Mouse (Mus musculus): ENCODE results near the gene Fhl2. TPM values are rescaled to one million over a fixed set of nuclear protein-coding genes. Genes with fewer than 3 reads are reported as not detected.

Fhl2 gene
- polyA plus RNA-seq, 1 experiment from 2014 or later: 3.5 TPM

DNA sequence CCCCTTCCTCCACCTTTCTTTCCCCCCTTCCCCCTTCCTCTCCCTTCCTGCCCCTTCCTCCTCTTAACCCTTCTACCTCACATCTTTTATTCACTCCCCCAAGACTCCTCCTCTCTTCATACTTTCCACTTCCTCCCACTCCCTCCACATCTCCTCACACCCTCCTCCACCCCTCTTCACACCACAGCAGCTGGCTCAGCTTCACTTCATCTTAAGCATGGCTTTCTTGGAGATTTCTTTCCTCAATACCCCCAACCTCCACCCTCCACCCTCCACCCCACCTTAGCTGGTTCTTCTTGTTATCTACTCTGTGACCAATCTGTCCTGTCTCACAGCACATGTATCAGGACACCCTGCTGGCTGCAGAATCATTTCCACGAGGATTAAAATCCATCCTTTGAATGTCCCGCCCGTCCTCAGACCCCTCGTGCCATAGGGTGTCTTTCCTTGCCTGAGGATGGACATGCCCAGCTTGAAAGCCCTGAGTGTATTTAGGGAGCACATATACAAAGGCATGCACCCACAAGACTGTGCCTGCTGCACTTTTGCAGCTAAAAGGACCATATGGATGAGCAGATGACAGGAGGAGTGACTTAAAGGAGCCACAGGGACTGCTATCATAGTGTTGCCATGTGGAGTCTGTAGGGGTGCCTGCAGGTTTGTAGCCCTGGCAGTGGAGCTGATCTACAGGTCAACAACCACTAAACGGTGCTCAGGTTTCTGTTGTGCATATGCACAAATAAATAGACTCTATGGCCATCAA lies 66.4 kb downstream of the Fhl2 start:
- ATAC-seq (ENCODE audit: low read depth) (no peak), DNase-seq (no peak)
- Histone ChIP-seq H3K9ac (no peak overlapping the region), H3K4me2 (no peak overlapping the region), H3K4me3 (replicated peaks) (no peak overlapping the region), H3K27ac (no peak overlapping the region), H3K27me3 (no peaks in the 10 kb centered on the region), H3K36me3 (no peaks in the 10 kb centered on the region), H3K9me3 (replicated peaks) (no peaks in the 10 kb centered on the region), H3K4me1 (replicated peaks) (no peaks in the 10 kb centered on the region)
- WGBS (ENCODE audit: insufficient replicate concordance): 59% methylated on average over 5 of the region's 5 CpGs

DNA sequence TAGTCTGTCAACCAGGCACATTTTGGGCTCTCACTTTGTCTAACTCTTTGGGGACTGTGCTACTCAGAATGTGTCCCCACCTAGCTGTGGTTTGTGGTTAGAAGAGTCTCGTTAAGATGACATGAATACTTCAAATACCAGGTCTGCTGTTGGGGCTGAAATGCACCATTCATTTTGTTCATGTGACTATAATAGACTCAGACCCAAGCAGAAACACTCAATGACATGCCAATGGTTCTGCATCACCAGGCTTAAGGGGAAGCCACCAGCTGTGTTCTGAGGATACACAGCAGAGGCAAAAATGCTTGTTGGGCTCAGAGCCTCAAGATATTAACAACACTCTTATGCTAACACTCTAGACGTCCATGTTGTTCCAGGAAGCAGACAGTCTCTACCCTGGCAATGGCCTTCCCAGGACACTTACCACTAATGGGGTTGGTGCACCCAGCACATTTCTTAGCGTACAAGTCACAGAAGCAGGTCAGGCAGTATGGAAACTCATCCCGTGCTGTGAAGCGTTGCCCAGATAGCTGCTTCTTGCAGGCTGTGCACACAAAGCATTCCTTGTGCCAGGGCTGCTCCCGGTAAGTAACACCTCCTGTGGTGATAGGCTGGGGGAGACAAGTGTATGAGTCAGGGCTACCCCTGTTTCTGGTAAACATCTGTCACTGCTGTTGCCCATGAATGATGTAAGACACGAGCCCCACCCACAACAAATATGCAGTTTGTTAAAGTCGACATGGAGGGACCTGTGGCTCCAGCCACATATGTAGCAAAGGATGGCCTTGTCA lies 68.8 kb downstream of the Fhl2 start:
- 50% methylated on average over 8 of the region's 8 CpGs for WGBS (ENCODE audit: insufficient replicate concordance)
- Histone ChIP-seq H3K36me3 (no peaks in the 10 kb centered on the region), H3K27me3 (no peaks in the 10 kb centered on the region), H3K4me2 (no peak overlapping the region), H3K9me3 (replicated peaks) (no peaks in the 10 kb centered on the region), H3K4me3 (replicated peaks) (no peak overlapping the region), H3K9ac (no peak overlapping the region), H3K4me1 (replicated peaks) (no peaks in the 10 kb centered on the region), H3K27ac (no peak overlapping the region)
- ATAC-seq (ENCODE audit: low read depth) (no peak), DNase-seq (no peak)

GRCm38 (mm10) chr1:43127196-43127595 lies 69.6 kb downstream of the Fhl2 start:
- Histone ChIP-seq H3K4me3 (replicated peaks) (no peak overlapping the region), H3K9me3 (replicated peaks) (no peaks in the 10 kb centered on the region), H3K4me2 (no peak overlapping the region), H3K27me3 (no peaks in the 10 kb centered on the region), H3K9ac (no peak overlapping the region), H3K4me1 (replicated peaks) (no peaks in the 10 kb centered on the region), H3K27ac (no peak overlapping the region), H3K36me3 (no peaks in the 10 kb centered on the region)
- ATAC-seq (ENCODE audit: low read depth): no peak
- DNase-seq: no peak

DNA sequence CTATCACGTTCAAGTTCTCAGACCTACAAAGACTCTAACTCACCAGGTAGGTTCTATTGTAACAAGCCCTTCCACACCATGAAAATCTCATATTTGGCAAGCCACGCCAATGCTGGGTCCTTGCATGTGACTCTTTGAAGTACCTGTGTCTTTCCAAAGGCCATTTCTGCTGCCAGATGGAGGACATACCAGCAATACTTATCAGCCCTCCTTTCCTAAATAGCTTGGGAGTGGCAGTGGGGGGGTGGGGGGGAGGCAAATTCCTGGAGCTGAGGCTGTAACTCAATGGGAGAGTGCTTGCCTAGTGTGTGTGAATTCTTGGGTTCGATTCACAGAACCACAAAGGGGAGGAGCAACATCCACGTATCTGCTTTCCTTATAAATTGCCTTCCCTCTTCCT lies 72.1 kb downstream of the Fhl2 start:
- 58% methylated on average over 4 of the region's 4 CpGs for WGBS (ENCODE audit: insufficient replicate concordance)

GRCm38 (mm10) chr1:43122616-43123015 lies 74.2 kb downstream of the Fhl2 start:
- H3K4me2 ChIP-seq: no peak overlapping the region
- no peak overlapping the region for H3K9ac ChIP-seq
- DNase-seq (no peak), ATAC-seq (ENCODE audit: low read depth) (no peak)
- H3K27ac ChIP-seq: no peak overlapping the region
- H3K9me3 ChIP-seq (replicated peaks): no peaks in the 10 kb centered on the region
- no peaks in the 10 kb centered on the region for H3K4me1 ChIP-seq (replicated peaks)
- peaks cover 11% of the 10 kb centered on the region for H3K36me3 ChIP-seq
- WGBS (ENCODE audit: insufficient replicate concordance): 77% methylated on average over 2 of the region's 2 CpGs
- H3K27me3 ChIP-seq: no peaks in the 10 kb centered on the region
- H3K4me3 ChIP-seq (replicated peaks): no peak overlapping the region

More for the DNA sequence above, 72.1 kb downstream of the Fhl2 start:
- Histone ChIP-seq H3K4me2 (no peak overlapping the region), H3K4me1 (replicated peaks) (no peaks in the 10 kb centered on the region), H3K9ac (no peak overlapping the region), H3K4me3 (replicated peaks) (no peak overlapping the region), H3K27ac (no peak overlapping the region), H3K9me3 (replicated peaks) (no peaks in the 10 kb centered on the region), H3K27me3 (no peaks in the 10 kb centered on the region), H3K36me3 (no peaks in the 10 kb centered on the region)
- no peak for ATAC-seq (ENCODE audit: low read depth)
- DNase-seq: no peak

GRCm38 (mm10) chr1:43120950-43121349 lies 75.8 kb downstream of the Fhl2 start:
- no peak overlapping the region for H3K27ac ChIP-seq
- WGBS (ENCODE audit: insufficient replicate concordance): 53% methylated on average over 5 of the region's 5 CpGs
- no peak overlapping the region for H3K4me3 ChIP-seq (replicated peaks)
- no peak overlapping the region for H3K9ac ChIP-seq
- ATAC-seq (ENCODE audit: low read depth) (no peak), DNase-seq (no peak)
- H3K9me3 ChIP-seq (replicated peaks): no peaks in the 10 kb centered on the region
- no peaks in the 10 kb centered on the region for H3K27me3 ChIP-seq
- H3K4me1 ChIP-seq (replicated peaks): no peaks in the 10 kb centered on the region
- peaks cover 27% of the 10 kb centered on the region for H3K36me3 ChIP-seq
- no peak overlapping the region for H3K4me2 ChIP-seq

DNA sequence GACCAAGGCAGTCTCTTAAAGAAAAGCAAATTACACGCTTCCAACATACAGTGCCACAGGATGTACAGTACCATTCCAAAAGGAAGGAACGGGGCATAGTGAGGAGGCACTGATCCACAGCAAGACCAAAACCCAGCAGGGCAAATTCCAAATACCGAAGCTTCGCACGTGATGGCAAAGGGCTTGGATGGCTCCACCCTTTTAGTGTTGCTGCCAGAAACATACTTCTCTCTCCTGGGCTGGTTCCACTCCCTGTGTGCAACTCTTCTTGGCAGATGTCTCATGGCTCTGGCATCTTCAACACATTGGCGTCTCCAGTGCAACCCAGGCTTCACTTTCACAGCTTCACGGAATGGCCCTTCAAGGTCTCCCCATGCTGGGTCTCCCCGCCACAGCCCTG lies 79.3 kb downstream of the Fhl2 start:
- no peaks in the 10 kb centered on the region for H3K27me3 ChIP-seq
- H3K4me3 ChIP-seq (replicated peaks): no peak overlapping the region
- no peak overlapping the region for H3K27ac ChIP-seq
- no peak overlapping the region for H3K9ac ChIP-seq
- H3K4me2 ChIP-seq: no peak overlapping the region
- WGBS (ENCODE audit: insufficient replicate concordance): 84% methylated on average over 8 of the region's 8 CpGs
- no peak for ATAC-seq (ENCODE audit: low read depth)
- DNase-seq: no peak
- no peaks in the 10 kb centered on the region for H3K9me3 ChIP-seq (replicated peaks)
- H3K36me3 ChIP-seq: peaks cover 47% of the 10 kb centered on the region
- H3K4me1 ChIP-seq (replicated peaks): peaks cover 6% of the 10 kb centered on the region

- Histone ChIP-seq H3K36me3 (peaks cover 64% of the 10 kb centered on the region), H3K27ac (no peak overlapping the region), H3K4me2 (no peak overlapping the region), H3K4me3 (replicated peaks) (no peak overlapping the region), H3K27me3 (no peaks in the 10 kb centered on the region), H3K9me3 (replicated peaks) (no peaks in the 10 kb centered on the region), H3K9ac (no peak overlapping the region), H3K4me1 (replicated peaks) (peaks cover 8% of the 10 kb centered on the region)
- DNase-seq (no peak), ATAC-seq (ENCODE audit: low read depth) (no peak)
- 78% methylated on average over 2 of the region's 2 CpGs for WGBS (ENCODE audit: insufficient replicate concordance)
Measured at GRCm38 (mm10) chr1:43112882-43113281, 83.9 kb downstream of the Fhl2 start.

GRCm38 (mm10) chr1:43110556-43110955 lies 86.2 kb downstream of the Fhl2 start:
- Histone ChIP-seq H3K9ac (no peak overlapping the region), H3K4me3 (replicated peaks) (no peak overlapping the region), H3K36me3 (peaks cover 60% of the 10 kb centered on the region), H3K4me1 (replicated peaks) (peaks cover 8% of the 10 kb centered on the region), H3K9me3 (replicated peaks) (no peaks in the 10 kb centered on the region), H3K27ac (no peak overlapping the region), H3K27me3 (no peaks in the 10 kb centered on the region), H3K4me2 (no peak overlapping the region)
- DNase-seq (peak; percentile 33), ATAC-seq (ENCODE audit: low read depth) (no peak)
- WGBS (ENCODE audit: insufficient replicate concordance): 34% methylated on average over 4 of the region's 4 CpGs

DNA sequence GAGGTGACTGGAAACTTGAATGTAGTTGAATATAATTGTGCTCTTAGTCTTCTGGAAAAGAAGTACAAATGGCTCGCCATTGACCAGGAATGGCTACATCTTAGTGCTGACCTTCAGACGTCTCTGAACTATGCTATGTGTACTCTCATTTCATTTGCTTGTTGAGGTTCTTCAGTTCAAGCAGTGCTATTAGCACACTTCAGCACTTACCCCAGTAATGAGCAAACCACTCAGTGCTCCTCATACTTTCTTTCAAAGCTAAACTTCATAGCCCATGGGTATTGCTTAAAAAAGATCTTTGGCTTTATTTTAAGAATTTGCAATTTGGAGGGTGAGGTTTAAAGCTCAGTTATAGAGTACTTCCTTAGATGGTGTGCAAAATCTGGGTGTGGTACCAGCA lies 88.1 kb downstream of the Fhl2 start:
- DNase-seq (no peak), ATAC-seq (ENCODE audit: low read depth) (no peak)
- Histone ChIP-seq H3K4me1 (replicated peaks) (peaks cover 6% of the 10 kb centered on the region), H3K4me2 (no peak overlapping the region), H3K27ac (no peak overlapping the region), H3K9ac (no peak overlapping the region), H3K9me3 (replicated peaks) (no peaks in the 10 kb centered on the region), H3K27me3 (no peaks in the 10 kb centered on the region), H3K36me3 (peaks cover 53% of the 10 kb centered on the region), H3K4me3 (replicated peaks) (no peak overlapping the region)
- 68% methylated on average over 2 of the region's 2 CpGs for WGBS (ENCODE audit: insufficient replicate concordance)

GRCm38 (mm10) chr1:43098031-43098984 lies 98.5 kb downstream of the Fhl2 start, which contains the start of the genes Tgfbrap1 and AI597479:
Gene Tgfbrap1, minus strand, starts transcription at chr1:43098637.
Gene AI597479, plus strand, starts transcription at chr1:43098710.
- H3K4me1 ChIP-seq (replicated peaks): peaks cover 17% of the 10 kb centered on the region
- peak within 1 kb of the TSS; percentile 79 for H3K4me2 ChIP-seq
- no peaks in the 10 kb centered on the region for H3K9me3 ChIP-seq (replicated peaks)
- ATAC-seq (ENCODE audit: low read depth) (peak; percentile 92), DNase-seq (peak; percentile 84)
- H3K36me3 ChIP-seq: peaks cover 12% of the 10 kb centered on the region; the same call in 1 of the 2 replicates
- no peaks in the 10 kb centered on the region for H3K27me3 ChIP-seq
- peak within 1 kb of the TSS; percentile 77 for H3K4me3 ChIP-seq (replicated peaks)
- peak within 1 kb of the TSS; percentile 96 for H3K27ac ChIP-seq
- H3K9ac ChIP-seq: peak within 1 kb of the TSS; percentile 86
- under 1% methylated on average over 56 of the region's 57 CpGs for WGBS (ENCODE audit: insufficient replicate concordance)
